Mouse (Mus musculus): ENCODE measurements around the gene Ecd. TPM values are rescaled to one million over a fixed set of nuclear protein-coding genes. Genes with fewer than 3 reads are reported as not detected.

Gene Ecd
- total and polyA plus RNA-seq, 2 experiments from 2014 or later: 38.4 to 38.6 TPM

DNA sequence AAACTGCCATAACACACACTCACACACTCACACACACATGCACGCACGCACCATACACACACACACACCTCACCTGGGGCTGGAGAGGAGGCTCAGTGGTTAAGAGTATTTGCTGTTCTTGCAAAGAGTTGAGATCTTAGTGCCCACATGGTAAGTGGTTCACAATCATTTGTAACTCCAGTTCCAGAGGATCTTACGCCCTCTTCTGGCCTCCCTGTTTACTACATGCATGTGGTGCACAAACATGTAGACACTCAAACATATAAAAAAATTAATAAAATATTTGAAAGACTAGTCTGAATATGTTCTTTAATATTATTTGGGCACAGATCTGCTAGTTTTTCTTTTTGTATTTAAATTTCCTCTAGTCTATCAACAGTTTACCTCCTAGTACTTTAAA, 20.4 kb upstream of the Ecd start:
- WGBS: 94% methylated on average over 3 of the region's 3 CpGs

DNA sequence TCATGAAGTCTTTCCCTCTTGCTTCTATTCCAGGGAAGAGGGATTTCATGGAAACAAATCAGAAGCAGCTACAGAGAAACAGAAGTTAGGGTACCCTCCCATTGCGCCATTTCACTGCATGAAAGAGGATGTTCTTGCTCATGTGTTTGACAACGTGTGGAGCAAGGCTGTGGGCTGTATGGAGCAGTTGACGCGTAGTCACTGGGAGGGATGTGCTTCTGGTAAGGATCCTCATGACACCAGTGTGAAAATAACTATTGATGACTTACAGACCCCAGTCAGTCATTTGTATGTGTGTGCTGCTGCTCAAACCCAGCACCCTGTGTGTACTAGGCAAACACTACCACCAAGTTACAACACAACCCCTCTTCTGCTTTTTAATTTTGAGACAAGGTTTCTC, 15.3 kb upstream of the Ecd start:
- ATAC-seq: no peak

More for the DNA sequence above, 20.4 kb upstream of the Ecd start:
- Histone ChIP-seq H3K27ac (no peak overlapping the region), H3K27me3 (ENCODE audit: insufficient read depth, low read length) (no peaks in the 10 kb centered on the region), H3K4me1 (ENCODE audit: insufficient read depth, low read length) (no peaks in the 10 kb centered on the region), H3K36me3 (ENCODE audit: insufficient read depth, low read length) (peaks cover 42% of the 10 kb centered on the region; the same call in 1 of the 2 replicates), H3K4me2 (ENCODE audit: low read depth, low read length) (no peak overlapping the region), H3K9ac (replicated peaks; ENCODE audit: low read length) (no peak overlapping the region), H3K9me3 (ENCODE audit: low read length) (no peaks in the 10 kb centered on the region), H3K4me3 (ENCODE audit: low read length) (no peak overlapping the region)
- no peak for ATAC-seq
- DNase-seq (ENCODE audit: low spot score): no peak
- TF ChIP-seq CTCF (IDR thresholded peaks at IDR 0.05; ENCODE audit: low read depth): no peak

DNA sequence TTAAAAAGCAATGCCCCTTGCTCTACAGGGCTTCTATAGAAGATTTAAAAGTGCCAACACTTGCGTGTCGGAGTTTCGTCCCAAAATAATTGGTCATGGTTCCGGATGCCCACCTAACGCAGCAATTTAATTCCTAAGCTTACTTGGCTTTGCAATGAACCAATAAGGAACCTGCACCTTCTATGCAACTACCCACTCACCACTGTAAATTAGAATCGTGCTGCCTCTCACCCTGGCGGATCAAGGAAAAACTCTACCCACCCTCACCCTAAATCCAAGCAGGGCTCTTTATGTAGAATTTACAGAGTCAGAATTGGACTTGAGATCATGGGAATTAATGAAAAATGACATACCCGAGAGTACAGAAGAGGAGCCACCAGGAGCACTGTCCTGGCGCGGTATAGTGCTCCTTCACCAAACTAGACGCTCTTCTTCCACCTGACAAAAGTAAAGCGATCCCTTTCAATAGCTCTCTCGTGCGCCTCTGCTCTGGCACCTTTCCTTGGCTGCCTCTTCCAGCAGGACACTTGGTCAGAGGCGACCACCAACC, 405 bp downstream of the Ecd start:
- no peak for TF ChIP-seq CTCF (IDR thresholded peaks at IDR 0.05; ENCODE audit: low read depth)

More for the DNA sequence above, 15.3 kb upstream of the Ecd start:
- Histone ChIP-seq H3K9ac (replicated peaks; ENCODE audit: low read length) (no peak overlapping the region), H3K4me1 (ENCODE audit: insufficient read depth, low read length) (no peaks in the 10 kb centered on the region), H3K27me3 (ENCODE audit: insufficient read depth, low read length) (no peaks in the 10 kb centered on the region), H3K9me3 (ENCODE audit: low read length) (no peaks in the 10 kb centered on the region), H3K36me3 (ENCODE audit: insufficient read depth, low read length) (peaks cover 52% of the 10 kb centered on the region), H3K4me2 (ENCODE audit: low read depth, low read length) (no peak overlapping the region), H3K27ac (no peak overlapping the region), H3K4me3 (ENCODE audit: low read length) (no peak overlapping the region)
- 96% methylated on average over 4 of the region's 4 CpGs for WGBS
- TF ChIP-seq CTCF (IDR thresholded peaks at IDR 0.05; ENCODE audit: low read depth): no peak
- no peak for DNase-seq (ENCODE audit: low spot score)

DNA sequence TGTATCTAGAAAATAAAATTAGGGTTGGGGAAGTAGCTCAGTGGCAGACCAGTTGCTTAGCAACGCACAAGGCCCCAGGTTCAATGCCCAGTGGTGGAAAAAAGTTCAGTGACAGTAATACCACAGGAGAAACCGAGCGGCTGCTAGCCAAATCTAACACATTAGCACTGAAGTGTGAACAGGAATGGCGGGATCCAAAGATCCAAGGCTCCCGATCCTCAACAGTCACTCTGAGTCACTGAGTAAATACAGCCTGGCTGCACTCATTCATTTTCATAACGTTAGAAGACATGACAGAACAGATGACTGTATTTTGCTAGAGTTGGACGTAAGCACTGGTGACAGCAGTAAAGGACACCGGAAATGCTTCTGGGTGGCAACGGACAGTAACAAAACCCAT, 2.0 kb downstream of the Ecd start:
- Histone ChIP-seq H3K4me2 (ENCODE audit: low read depth, low read length) (no peak overlapping the region), H3K9me3 (ENCODE audit: low read length) (no peaks in the 10 kb centered on the region), H3K36me3 (ENCODE audit: insufficient read depth, low read length) (0 out of 2 replicates have a peak, but pooled peaks cover 4% of the 10 kb centered on the region), H3K4me1 (ENCODE audit: insufficient read depth, low read length) (peaks cover 11% of the 10 kb centered on the region), H3K9ac (replicated peaks; ENCODE audit: low read length) (no peak overlapping the region), H3K4me3 (ENCODE audit: low read length) (no peak overlapping the region), H3K27ac (no peak overlapping the region), H3K27me3 (ENCODE audit: insufficient read depth, low read length) (no peaks in the 10 kb centered on the region)
- WGBS: 79% methylated on average over 9 of the region's 9 CpGs
- no peak for TF ChIP-seq CTCF (IDR thresholded peaks at IDR 0.05; ENCODE audit: low read depth)
- DNase-seq (ENCODE audit: low spot score): no peak
- ATAC-seq: no peak

More for the DNA sequence above, 405 bp downstream of the Ecd start:
- no peaks in the 10 kb centered on the region for H3K27me3 ChIP-seq (ENCODE audit: insufficient read depth, low read length)
- ATAC-seq (peak; percentile 74), DNase-seq (ENCODE audit: low spot score) (no peak)
- H3K4me3 ChIP-seq (ENCODE audit: low read length): peak overlapping the region; percentile 85
- no peaks in the 10 kb centered on the region for H3K9me3 ChIP-seq (ENCODE audit: low read length)
- H3K4me1 ChIP-seq (ENCODE audit: insufficient read depth, low read length): peaks cover 11% of the 10 kb centered on the region
- peak overlapping the region; percentile 94 for H3K9ac ChIP-seq (replicated peaks; ENCODE audit: low read length)
- peak overlapping the region; percentile 94 for H3K27ac ChIP-seq
- H3K4me2 ChIP-seq (ENCODE audit: low read depth, low read length): peak overlapping the region; percentile 86
- 0 out of 2 replicates have a peak, but pooled peaks cover 4% of the 10 kb centered on the region for H3K36me3 ChIP-seq (ENCODE audit: insufficient read depth, low read length)
- 4% methylated on average over 15 of the region's 15 CpGs for WGBS

DNA sequence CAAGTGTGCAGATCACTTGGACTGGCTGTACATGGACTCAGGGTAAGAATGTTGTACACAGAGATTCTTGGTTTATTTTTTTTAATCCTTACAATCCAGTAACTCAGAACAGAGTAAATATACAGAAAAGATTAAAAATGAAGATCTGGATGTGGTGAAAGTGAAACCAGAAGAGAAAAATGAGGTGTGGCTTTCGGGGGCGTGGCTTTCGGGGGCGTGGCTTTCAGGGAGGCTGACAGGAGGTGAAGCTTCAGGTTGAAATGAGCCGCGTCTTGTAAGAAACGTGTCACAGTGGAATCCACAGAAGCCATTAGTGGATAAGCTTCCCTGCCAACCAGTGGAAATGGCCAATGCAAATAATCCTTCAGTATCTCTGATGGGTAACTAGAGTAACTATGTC, 7.1 kb downstream of the Ecd start:
- H3K4me3 ChIP-seq (ENCODE audit: low read length): no peak overlapping the region
- DNase-seq (ENCODE audit: low spot score) (no peak), ATAC-seq (no peak)
- TF ChIP-seq CTCF (IDR thresholded peaks at IDR 0.05; ENCODE audit: low read depth): no peak
- H3K9me3 ChIP-seq (ENCODE audit: low read length): no peaks in the 10 kb centered on the region
- H3K4me2 ChIP-seq (ENCODE audit: low read depth, low read length): no peak overlapping the region
- no peaks in the 10 kb centered on the region for H3K27me3 ChIP-seq (ENCODE audit: insufficient read depth, low read length)
- H3K9ac ChIP-seq (replicated peaks; ENCODE audit: low read length): no peak overlapping the region
- H3K4me1 ChIP-seq (ENCODE audit: insufficient read depth, low read length): no peaks in the 10 kb centered on the region
- peaks cover 24% of the 10 kb centered on the region; the same call in 1 of the 2 replicates for H3K36me3 ChIP-seq (ENCODE audit: insufficient read depth, low read length)
- no peak overlapping the region for H3K27ac ChIP-seq
- 80% methylated on average over 7 of the region's 7 CpGs for WGBS

DNA sequence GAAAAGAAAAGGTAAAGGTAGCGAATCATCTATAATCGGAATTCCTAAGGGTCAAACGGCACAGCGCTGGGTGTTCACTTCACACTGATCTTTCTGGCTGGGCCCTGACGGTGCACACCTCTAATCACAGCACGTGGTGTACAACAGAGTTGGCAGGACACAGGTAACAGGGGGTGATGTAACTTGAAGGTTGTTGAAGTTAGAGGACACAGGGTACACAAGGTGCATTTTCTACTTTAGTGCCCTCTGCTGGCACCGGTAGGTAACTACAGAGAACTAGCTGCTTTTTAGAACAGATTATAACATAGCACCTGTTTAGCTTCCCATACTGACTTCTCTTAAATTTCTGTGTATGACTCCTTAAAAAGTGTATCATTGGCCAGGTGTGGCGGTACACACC, 7.8 kb downstream of the Ecd start:
- 86% methylated on average over 8 of the region's 8 CpGs for WGBS
- no peak; the same call in 1 of the 2 replicates for ATAC-seq
- H3K4me3 ChIP-seq (ENCODE audit: low read length): no peak overlapping the region
- H3K36me3 ChIP-seq (ENCODE audit: insufficient read depth, low read length): peaks cover 30% of the 10 kb centered on the region
- H3K27ac ChIP-seq: no peak overlapping the region
- peak; percentile 33 for DNase-seq (ENCODE audit: low spot score)
- H3K4me1 ChIP-seq (ENCODE audit: insufficient read depth, low read length): no peaks in the 10 kb centered on the region
- peak; percentile 66 for TF ChIP-seq CTCF (IDR thresholded peaks at IDR 0.05; ENCODE audit: low read depth)
- no peak overlapping the region for H3K9ac ChIP-seq (replicated peaks; ENCODE audit: low read length)
- no peak overlapping the region for H3K4me2 ChIP-seq (ENCODE audit: low read depth, low read length)
- H3K27me3 ChIP-seq (ENCODE audit: insufficient read depth, low read length): no peaks in the 10 kb centered on the region
- no peaks in the 10 kb centered on the region for H3K9me3 ChIP-seq (ENCODE audit: low read length)

DNA sequence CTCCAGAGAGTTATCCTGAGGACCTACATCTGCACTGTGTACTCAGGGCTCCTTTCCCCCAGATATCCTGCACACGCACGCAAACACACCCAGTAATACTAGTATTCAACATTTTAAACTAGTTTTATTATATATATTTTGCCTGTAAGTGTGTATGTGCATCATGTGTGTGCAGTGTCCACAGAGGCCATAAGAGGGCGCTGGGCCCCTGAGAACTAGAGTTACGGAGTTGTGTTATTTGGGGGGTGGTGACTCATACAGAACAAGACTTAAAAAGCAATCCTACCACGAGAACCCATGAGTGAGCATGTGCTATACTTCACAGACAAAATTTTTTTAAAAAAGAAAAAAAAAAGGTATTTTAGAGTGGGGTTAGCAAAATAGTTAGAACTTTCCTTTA, 8.5 kb downstream of the Ecd start:
- H3K9ac ChIP-seq (replicated peaks; ENCODE audit: low read length): no peak overlapping the region
- no peak overlapping the region for H3K27ac ChIP-seq
- no peak for ATAC-seq
- 98% methylated on average over 5 of the region's 5 CpGs for WGBS
- no peak overlapping the region for H3K4me3 ChIP-seq (ENCODE audit: low read length)
- DNase-seq (ENCODE audit: low spot score): no peak
- H3K4me2 ChIP-seq (ENCODE audit: low read depth, low read length): no peak overlapping the region
- TF ChIP-seq CTCF (IDR thresholded peaks at IDR 0.05; ENCODE audit: low read depth): no peak
- no peaks in the 10 kb centered on the region for H3K27me3 ChIP-seq (ENCODE audit: insufficient read depth, low read length)
- peaks cover 28% of the 10 kb centered on the region for H3K36me3 ChIP-seq (ENCODE audit: insufficient read depth, low read length)
- no peaks in the 10 kb centered on the region for H3K9me3 ChIP-seq (ENCODE audit: low read length)
- H3K4me1 ChIP-seq (ENCODE audit: insufficient read depth, low read length): no peaks in the 10 kb centered on the region
